Mouse (Mus musculus) MEL (cell line): Measurements from ENCODE around the gene Cfl2.
A peak's percentile ranks its signal among the peaks of the same experiment; 100 is the strongest.

Source experiments
- CHD2 ChIP-seq: IDR thresholded peaks from 2 replicates; pipeline ENCODE4 v1.6.1; 2011; ENCODE audit warnings: low read length, improper control_type of control experiment
- CTCF ChIP-seq, 3 experiments: IDR thresholded peaks in 2 of 3; conservative IDR thresholded peaks in 1 of 3; 2 replicates each; pipeline ENCODE4 v1.5.1; 2011 to 2012; ENCODE audit warnings: low read length in 3 of 3, low read depth in 2 of 3, mild to moderate bottlenecking in 2 of 3, improper control_type of control experiment in 1 of 3, inconsistent platforms in 1 of 3, mixed read lengths in 1 of 3, moderate library complexity in 1 of 3; ENCODE audit not compliant: control insufficient read depth in 1 of 3, insufficient read depth in 1 of 3, poor library complexity in 1 of 3, severe bottlenecking in 1 of 3
- EP300 ChIP-seq, 2 experiments: IDR thresholded peaks; 2 replicates each; pipeline ENCODE4 v1.6.1; 2011; ENCODE audit warnings: improper control_type of control experiment in 2 of 2, low read length in 2 of 2, low read depth in 1 of 2, mild to moderate bottlenecking in 1 of 2
- ETS1 ChIP-seq: IDR thresholded peaks from 2 replicates; pipeline ENCODE4 v1.6.1; 2012; ENCODE audit warnings: low read depth, mild to moderate bottlenecking, inconsistent platforms, low read length, improper control_type of control experiment, moderate library complexity
- MAFK ChIP-seq: IDR thresholded peaks from 2 replicates; pipeline ENCODE4 v1.6.1; 2011; ENCODE audit warnings: low read depth, mild to moderate bottlenecking, low read length, improper control_type of control experiment, borderline replicate concordance
- NELFE ChIP-seq: IDR thresholded peaks from 2 replicates; pipeline ENCODE4 v1.6.1; 2011; ENCODE audit warnings: low read depth, low read length, improper control_type of control experiment
- RAD21 ChIP-seq: IDR thresholded peaks from 2 replicates; pipeline ENCODE4 v1.6.1; 2011; ENCODE audit warnings: mild to moderate bottlenecking, low read depth, low read length, improper control_type of control experiment
- TAL1 ChIP-seq: IDR thresholded peaks from 2 replicates; pipeline ENCODE4 v1.6.1; 2012; ENCODE audit warnings: mild to moderate bottlenecking, inconsistent platforms, low read length, moderate library complexity, mixed read lengths
- TBP ChIP-seq: IDR thresholded peaks from 2 replicates; pipeline ENCODE4 v1.8.0; 2011; ENCODE audit warnings: low read depth, low read length, improper control_type of control experiment
- USF1 ChIP-seq: IDR thresholded peaks from 2 replicates; pipeline ENCODE4 v1.6.1; 2014; ENCODE audit warnings: low read depth, mild to moderate bottlenecking, inconsistent platforms, low read length, improper control_type of control experiment, moderate library complexity
- ZNF384 ChIP-seq: IDR thresholded peaks from 2 replicates; pipeline ENCODE4 v1.6.1; 2012; ENCODE audit warnings: low read depth, mild to moderate bottlenecking, inconsistent platforms, low read length, improper control_type of control experiment

DNA sequence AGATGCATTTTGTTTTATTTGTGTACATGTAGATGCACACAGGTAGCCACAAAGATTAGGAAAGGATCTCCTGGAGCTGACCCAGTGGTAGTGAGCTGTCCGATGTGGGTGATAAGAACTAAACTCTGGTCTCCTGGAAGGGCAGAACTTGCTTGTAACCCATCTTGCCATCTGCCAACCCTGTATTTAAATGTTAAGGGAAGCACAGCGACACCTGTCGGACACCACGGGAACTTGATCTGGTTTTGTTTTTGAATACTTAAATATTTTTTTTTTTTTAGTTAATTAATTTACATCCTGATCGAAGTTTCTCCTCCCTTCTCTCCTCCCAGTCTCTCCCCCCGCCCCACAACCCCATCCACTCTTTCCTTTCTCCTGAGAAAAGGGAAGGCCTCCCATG is 17.0 kb upstream of the Cfl2 start:
- TF ChIP-seq ZNF384 = peak; percentile 16; the same call in 1 of the 2 replicates
- TF ChIP-seq TAL1 = no peak
- peak; percentile 24 to 61 (median 61) for TF ChIP-seq CTCF (IDR thresholded peaks at IDR 0.05 in 2 of 3, conservative IDR thresholded peaks at IDR 0.05 in 1 of 3; ENCODE audit: control insufficient read depth in 1 of 3, insufficient read depth in 1 of 3, low read depth in 2 of 3, low read length in 3 of 3, poor library complexity in 1 of 3, severe bottlenecking in 1 of 3)
- TF ChIP-seq MAFK = no peak
- TF ChIP-seq TBP = no peak
- no peak for TF ChIP-seq EP300 (IDR thresholded peaks at IDR 0.05; ENCODE audit: low read depth in 1 of 2, low read length in 2 of 2)
- TF ChIP-seq ETS1 = no peak
- TF ChIP-seq USF1 = no peak
- TF ChIP-seq CHD2 = no peak
- peak; percentile 47 for TF ChIP-seq RAD21
- TF ChIP-seq NELFE = no peak
